Mouse (Mus musculus): ENCODE measurements around the gene Ubac1. TPM values are rescaled to one million over a fixed set of nuclear protein-coding genes. Genes with fewer than 3 reads are reported as not detected.

Ubac1 gene
- total RNA-seq, 2 experiments from 2014 or later = 57.7 to 59.0 TPM

- no peak for DNase-seq
Measured at GRCm38 (mm10) chr2:25975141-25975770, 46.3 kb downstream of the Ubac1 start.

GRCm38 (mm10) chr2:25970426-25970825 is 51.1 kb downstream of the Ubac1 start:
- DNase-seq = no peak

DNA sequence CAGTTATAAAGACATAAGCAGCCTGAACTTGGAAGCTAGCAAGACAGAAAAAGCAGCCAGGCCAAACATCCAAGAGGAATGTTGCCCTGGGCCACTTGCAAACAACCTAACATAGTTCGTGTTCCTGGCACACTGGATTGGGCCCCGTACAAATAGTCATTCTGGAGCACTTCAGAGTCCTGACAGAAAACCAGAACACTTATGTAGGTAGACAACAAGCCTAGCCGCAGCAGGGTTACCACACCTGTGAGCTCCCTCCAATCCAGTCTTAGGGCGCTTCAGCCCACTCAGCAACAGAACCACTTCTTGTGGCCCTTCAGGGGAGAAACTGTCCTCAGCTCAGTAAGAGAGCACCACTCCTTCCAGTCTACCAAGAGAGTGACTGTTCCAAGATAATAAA is 52.2 kb downstream of the Ubac1 start:
- no peak for DNase-seq

DNA sequence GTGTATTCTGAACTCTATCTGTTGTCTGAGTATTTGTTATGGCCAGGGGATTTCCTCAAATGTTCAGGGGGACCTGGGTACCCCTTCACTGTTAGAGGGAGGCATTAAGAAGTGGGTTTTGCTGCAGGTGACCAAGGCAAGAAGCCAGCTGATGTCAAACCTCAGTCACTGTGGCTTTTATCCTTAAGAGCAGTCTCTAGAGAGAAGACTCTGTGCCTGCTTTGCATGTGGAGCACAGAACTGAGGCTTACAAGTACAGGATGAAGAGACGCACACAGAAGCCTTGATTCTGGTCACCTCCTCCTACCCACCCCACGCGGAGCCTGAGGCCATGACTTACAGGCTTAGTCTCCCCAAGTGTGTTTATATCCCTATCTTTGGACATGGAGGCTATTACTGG is 72.3 kb downstream of the Ubac1 start:
- DNase-seq = no peak

Other genes with a start within 250 kb of the Ubac1 start
- not detected for gene Lcn11, start 244.7 kb downstream of the Ubac1 start, total RNA-seq (2021)
- not detected for gene Gm13539, start 239.5 kb downstream of the Ubac1 start, total RNA-seq (2021)
- gene Glt6d1, start 205.9 kb downstream of the Ubac1 start, total RNA-seq (2021) = not detected
- not detected for gene Lcn9, start 198.6 kb downstream of the Ubac1 start, total RNA-seq (2021)
- gene Sohlh1, start 174.5 kb downstream of the Ubac1 start, total RNA-seq (2021) = not detected
- gene Kcnt1, start 158.0 kb downstream of the Ubac1 start, total RNA-seq (2021) = 10 to 100 TPM; 29.7 to 45.1 TPM
- gene Camsap1, start 38.5 kb downstream of the Ubac1 start, total RNA-seq (2021) = 100 to 1,000 TPM; 123 to 135 TPM
- gene Nacc2, start 101.5 kb upstream of the Ubac1 start, total RNA-seq (2021) = 10 to 100 TPM; 60.6 to 66.8 TPM
- not detected for gene Lhx3, start 186.5 kb upstream of the Ubac1 start, total RNA-seq (2021)
- gene Qsox2, start 215.8 kb upstream of the Ubac1 start, total RNA-seq (2021) = 10 to 100 TPM; 25.6 to 26.2 TPM